In genomic region chr17:65906313-65906894, GRCm38 (mm10) we compare ENCODE assay signal across 10 mouse cellular contexts. TPM values are rescaled to one million over a fixed set of nuclear protein-coding genes. Genes with fewer than 3 reads are reported as not detected.
DNase-seq lines count a peak whose midpoint lies in the region; ATAC-seq and TF ChIP-seq lines count a peak whose summit lies in the region.
"Had no signal": no experiment of that assay in that cellular context is flagged by ENCODE, and none has a peak within 500 bp of the region (broad histone marks: within the 10 kb centered on the region; RNA-seq: fewer than 3 reads in every experiment).

No protein-coding gene starts in this region.

- DNase-seq in heart, postnatal 36 days, result no peak
- DNase-seq in heart, postnatal 0 days (ENCODE audit: low spot score), result peak; percentile 33
- no peak for DNase-seq in liver, postnatal 0 days
- no peak for DNase-seq in right cerebral cortex, postnatal 10 days (ENCODE audit: low spot score in 2 of 2)
- no peak for DNase-seq in adrenal gland, adult 2 months
- DNase-seq in urinary bladder, postnatal 10 days (ENCODE audit: low spot score), result no peak
- DNase-seq: adrenal gland, postnatal 36 days; embryo, embryonic 11 days had no signal

- H3K4me1 ChIP-seq in heart, embryonic 13.5 days, result peaks cover 20% of the 10 kb centered on the region
- H3K4me1 ChIP-seq in heart, postnatal 0 days (ENCODE audit: control insufficient read depth, insufficient read depth), result 0 out of 2 replicates have a peak, but pooled peaks cover 6% of the 10 kb centered on the region
- H3K4me1 ChIP-seq in liver, postnatal 0 days (ENCODE audit: insufficient read depth), result no peaks in the 10 kb centered on the region

- H3K27ac ChIP-seq in heart, embryonic 13.5 days (replicated peaks), result peak overlapping the region; percentile 67
- peak overlapping the region; percentile 77 for H3K27ac ChIP-seq in heart, postnatal 0 days (ENCODE audit: low read depth)
- H3K27ac ChIP-seq in liver, postnatal 0 days (ENCODE audit: low read depth), result peak overlapping the region; percentile 16; the same call in 1 of the 2 replicates

- ATAC-seq in heart, embryonic 13.5 days (ENCODE audit: extremely low read depth, insufficient number of reproducible peaks, low FRiP score, low TSS enrichment), result no peak
- ATAC-seq in CD4-positive, CD25-positive, alpha-beta regulatory T cell, adult 4 months, result peak; percentile 19
- peak; percentile 6; the same call in 1 of the 2 replicates for ATAC-seq in heart, postnatal 0 days (ENCODE audit: insufficient read depth, low read depth)
- no peak for ATAC-seq in liver, postnatal 0 days

- peak overlapping the region; percentile 66 for H3K9ac ChIP-seq in heart, embryonic 13.5 days
- 0 out of 2 replicates have a peak overlapping the region, but pooled peaks have one; percentile 6 for H3K9ac ChIP-seq in heart, postnatal 0 days (replicated peaks; ENCODE audit: low read depth, low read length)
- H3K9ac ChIP-seq in liver, postnatal 0 days (replicated peaks), result no peak overlapping the region

- 26% methylated on average over 12 of the region's 12 CpGs for WGBS in heart, embryonic 13.5 days
- WGBS in heart, postnatal 0 days, result 29% methylated on average over 11 of the region's 12 CpGs
- WGBS in liver, postnatal 0 days (ENCODE audit: insufficient replicate concordance), result 28% methylated on average over 11 of the region's 12 CpGs

- TF ChIP-seq EP300 in heart, postnatal 0 days (IDR thresholded peaks at IDR 0.05; ENCODE audit: low read depth), result no peak
- TF ChIP-seq EP300 in liver, postnatal 0 days (IDR thresholded peaks at IDR 0.05; ENCODE audit: low read depth), result no peak

- intact Hi-C loops in heart, postnatal 36 days (cut with DNase I), result no loop called here

- peak overlapping the region; percentile 55 for H3K4me2 ChIP-seq in heart, embryonic 13.5 days
- peak overlapping the region; percentile 44 for H3K4me2 ChIP-seq in heart, postnatal 0 days (ENCODE audit: low read depth, low read length)
- H3K4me2 ChIP-seq in liver, postnatal 0 days (ENCODE audit: low read depth, low read length), result peak overlapping the region; percentile 57

- TF ChIP-seq CTCF in heart, postnatal 0 days (IDR thresholded peaks at IDR 0.05; ENCODE audit: low read depth), result no peak
- no peak for TF ChIP-seq CTCF in liver, postnatal 0 days (IDR thresholded peaks at IDR 0.05; ENCODE audit: low read depth)

- no peaks in the 10 kb centered on the region for H3K27me3 ChIP-seq in heart, embryonic 13.5 days (replicated peaks)
- no peaks in the 10 kb centered on the region for H3K27me3 ChIP-seq in heart, postnatal 0 days (ENCODE audit: control insufficient read depth, insufficient read depth, low read length)
- no peaks in the 10 kb centered on the region for H3K27me3 ChIP-seq in liver, postnatal 0 days (ENCODE audit: insufficient read depth, low read length)

- H3K36me3 ChIP-seq in heart, embryonic 13.5 days, result peaks cover 13% of the 10 kb centered on the region; the same call in 1 of the 2 replicates
- no peaks in the 10 kb centered on the region for H3K36me3 ChIP-seq in heart, postnatal 0 days (replicated peaks; ENCODE audit: control insufficient read depth, insufficient read depth, low read length)
- no peaks in the 10 kb centered on the region for H3K36me3 ChIP-seq in liver, postnatal 0 days (replicated peaks; ENCODE audit: insufficient read depth, low read length)

- H3K4me3 ChIP-seq in heart, embryonic 13.5 days, result no peak overlapping the region
- 0 out of 2 replicates have a peak overlapping the region, but pooled peaks have one; percentile 14 for H3K4me3 ChIP-seq in heart, postnatal 0 days (ENCODE audit: low read depth, low read length)
- H3K4me3 ChIP-seq in liver, postnatal 0 days (ENCODE audit: low read depth, low read length), result no peak overlapping the region

- H3K9me3 ChIP-seq in heart, embryonic 13.5 days, result peaks cover 10% of the 10 kb centered on the region; the same call in 1 of the 2 replicates
- H3K9me3 ChIP-seq in heart, postnatal 0 days (replicated peaks; ENCODE audit: control insufficient read depth, low read length), result no peaks in the 10 kb centered on the region
- peaks cover 6% of the 10 kb centered on the region for H3K9me3 ChIP-seq in liver, postnatal 0 days (ENCODE audit: low read length)

RNA-seq across cellular contexts. Expression of gene Ralbp1, which starts 20.8 kb away (rescaled TPM):
- polyA plus RNA-seq in heart, embryonic 13.5 days (2015; fragmentation: Nextera tagmentation; extraction: Ambion mirVana), result 43.9 and 46.6 TPM in 2 replicates
- total RNA-seq in heart, postnatal 36 days (2021), result 10 to 100 TPM; 39.4 to 41.1 TPM
- 10 to 100 TPM; 45.5 to 62.2 TPM for polyA plus RNA-seq in CD4-positive, CD25-positive, alpha-beta regulatory T cell, adult 4 months (2017; shearing (Covaris generic))
- total RNA-seq in heart, postnatal 0 days (2014; rRNA removed; ENCODE audit: low replicate concordance), result 37.9 and 38.6 TPM in 2 replicates
- 39.0 and 45.8 TPM in 2 replicates for polyA plus RNA-seq in heart, postnatal 0 days (2015; fragmentation: Nextera tagmentation; extraction: Ambion mirVana)
- polyA plus RNA-seq in liver, postnatal 0 days (2015; fragmentation: Nextera tagmentation; extraction: Ambion mirVana), result 29.5 TPM in 2 replicates
- total RNA-seq in adrenal gland, adult 2 months (2021), result 10 to 100 TPM; 52.2 to 52.8 TPM
- polyA plus RNA-seq in adrenal gland, adult 2 months (2012; rRNA removed), result 23.7 and 28.4 TPM in 2 replicates

RNA-seq across cellular contexts. Expression of gene Twsg1, which starts 44.6 kb away (rescaled TPM):
- polyA plus RNA-seq in heart, embryonic 13.5 days (2015; fragmentation: Nextera tagmentation; extraction: Ambion mirVana), result 87.4 and 94.7 TPM in 2 replicates
- total RNA-seq in heart, postnatal 36 days (2021), result 10 to 100 TPM; 73.7 to 75.5 TPM
- 10 to 100 TPM; 27.0 to 31.0 TPM for polyA plus RNA-seq in CD4-positive, CD25-positive, alpha-beta regulatory T cell, adult 4 months (2017; shearing (Covaris generic))
- total RNA-seq in heart, postnatal 0 days (2014; rRNA removed; ENCODE audit: low replicate concordance), result 81.4 and 92.7 TPM in 2 replicates
- 60.0 and 65.8 TPM in 2 replicates for polyA plus RNA-seq in heart, postnatal 0 days (2015; fragmentation: Nextera tagmentation; extraction: Ambion mirVana)
- polyA plus RNA-seq in liver, postnatal 0 days (2015; fragmentation: Nextera tagmentation; extraction: Ambion mirVana), result 16.8 and 19.4 TPM in 2 replicates
- 100 to 1,000 TPM in 1 of 2 experiments, 10 to 100 TPM in 1; 81.8 to 102 TPM for total RNA-seq in adrenal gland, adult 2 months (2021)
- polyA plus RNA-seq in adrenal gland, adult 2 months (2012; rRNA removed), result 49.8 and 53.9 TPM in 2 replicates

Comparison
In these comparisons a context has a peak if more than half of its experiments do, and no peak if none do; other contexts are left out.
1. ATAC-seq: peak in CD4-positive, CD25-positive, alpha-beta regulatory T cell, adult 4 months (single experiment) and heart, postnatal 0 days (single experiment); none in heart, embryonic 13.5 days (single experiment) and liver, postnatal 0 days (single experiment).
2. H3K27ac ChIP-seq: peak in every context shown above with its lines; median percentile 77 in heart, postnatal 0 days; 67 in heart, embryonic 13.5 days; 16 in liver, postnatal 0 days.
3. Peak in every context shown above with its lines, with median percentiles within 50 percentile points of each other: H3K4me2 ChIP-seq.